Mouse (Mus musculus) lung, postnatal 0 days (tissue): ENCODE data around the gene Hoxd4. TPM values are rescaled to one million over a fixed set of nuclear protein-coding genes. Genes with fewer than 3 reads are reported as not detected.
A peak's percentile ranks its signal among the peaks of the same experiment; 100 is the strongest.

ENCODE experiments used
- ATAC-seq: fragments of 200-750 bp; cut with Nextera tagmentation; 2 replicates; pipeline ENCODE4 v1.8.0; 2017; ENCODE audit warnings: moderate library complexity
- DNase-seq: peaks from one replicate; pipeline ENCODE4 v3.0.0-alpha.2; 2016; ENCODE audit warnings: low spot score
- H3K27ac ChIP-seq: fragments of 300-500 bp; sonication (generic); 2 replicates; pipeline ENCODE4 v1.5.1; 2014; ENCODE audit warnings: antibody characterized with exemption, mild to moderate bottlenecking, low read length, mixed read lengths
- H3K27me3 ChIP-seq: fragments of 300-500 bp; sonication (generic); replicated peaks from 2 replicates; pipeline ENCODE4 v1.6.1; 2014; ENCODE audit warnings: low read length, mixed read lengths; ENCODE audit not compliant: insufficient read depth
- H3K36me3 ChIP-seq: fragments of 300-500 bp; sonication (generic); 2 replicates; pipeline ENCODE4 v1.6.1; 2014; ENCODE audit warnings: low read length, mixed read lengths; ENCODE audit not compliant: insufficient read depth
- H3K4me1 ChIP-seq: fragments of 300-500 bp; sonication (generic); 2 replicates; pipeline ENCODE4 v1.6.1; 2014; ENCODE audit warnings: antibody characterized with exemption, low read depth, low read length, mixed read lengths; ENCODE audit not compliant: insufficient read depth
- H3K4me2 ChIP-seq: fragments of 300-500 bp; sonication (generic); replicated peaks from 2 replicates; pipeline ENCODE4 v1.6.1; 2014; ENCODE audit warnings: low read depth, mild to moderate bottlenecking, low read length, moderate library complexity, mixed read lengths
- H3K4me3 ChIP-seq: fragments of 300-500 bp; sonication (generic); 2 replicates; pipeline ENCODE4 v1.5.1; 2014; ENCODE audit warnings: low read depth, low read length
- H3K9ac ChIP-seq: fragments of 300-500 bp; sonication (generic); replicated peaks from 2 replicates; pipeline ENCODE4 v1.6.1; 2014; ENCODE audit warnings: low read depth, mild to moderate bottlenecking
- H3K9me3 ChIP-seq: fragments of 300-500 bp; sonication (generic); 2 replicates; pipeline ENCODE4 v1.6.1; 2016; ENCODE audit warnings: low read length, mixed read lengths
- CTCF ChIP-seq: IDR thresholded peaks from 2 replicates; pipeline ENCODE4 v1.5.1; 2016; ENCODE audit warnings: antibody characterized with exemption, mild to moderate bottlenecking
- EP300 ChIP-seq: IDR thresholded peaks from 2 replicates; pipeline ENCODE4 v1.6.1; 2016; ENCODE audit warnings: antibody characterized with exemption, mild to moderate bottlenecking, control low read depth
- WGBS: fragments of 180-500 bp; shearing (Covaris S2); extraction: QIAGEN DNeasy Blood & Tissue Kit; methylation state at CpG from one replicate; pipeline ENCODE4 v1.1.7; 2014; 5-methylcytosine and 5-hydroxymethylcytosine counted together
- polyA plus RNA-seq: library from polyadenylated mRNA; unstranded; fragments of >200 nt; fragmentation: Nextera tagmentation; extraction: Ambion mirVana; gene quantifications from 2 replicates; pipeline ENCODE4 v1.2.1, GENCODE M21; 2015

The Hoxd4 gene
- polyA plus RNA-seq, 1 experiment from 2014 or later, result not detected

DNA sequence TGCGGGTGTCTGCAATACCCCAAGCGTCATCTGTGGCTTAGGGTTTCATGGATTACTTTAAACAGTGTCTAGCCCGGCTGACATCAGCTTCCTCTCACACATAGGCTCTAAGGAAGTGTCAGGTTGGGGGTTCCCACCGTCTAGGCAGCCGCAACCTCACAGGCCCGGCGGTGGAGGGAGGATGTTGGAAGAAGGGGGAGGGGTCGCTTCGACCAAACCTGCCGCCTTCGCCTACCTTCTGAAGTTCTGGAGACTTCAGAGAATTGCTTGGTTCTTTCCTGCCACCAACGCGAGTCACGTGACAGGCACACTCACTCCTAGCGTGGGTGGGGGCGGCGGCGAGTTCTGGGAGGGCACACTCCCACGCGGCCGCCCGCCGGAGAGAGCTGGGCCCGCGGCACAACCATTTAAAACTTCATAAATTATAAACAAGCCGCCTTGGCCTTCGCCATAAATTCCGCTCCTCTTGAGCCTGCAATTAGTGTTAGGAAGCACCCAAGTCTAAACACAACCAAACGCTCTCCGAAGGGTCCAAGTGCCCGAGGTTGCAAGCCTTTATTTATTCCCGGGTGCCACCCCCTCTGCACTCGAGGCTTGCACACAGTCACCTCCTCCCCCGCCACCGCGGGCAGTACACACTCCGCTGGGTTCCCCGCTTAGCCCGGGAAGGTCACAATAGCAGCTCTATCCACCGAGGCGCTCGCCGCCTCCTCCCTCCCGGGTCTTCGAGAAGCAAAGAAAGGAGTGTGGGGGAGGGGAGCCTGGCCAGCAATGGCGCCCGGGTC, 37.8 kb downstream of the Hoxd4 start:
- Histone ChIP-seq H3K9ac (no peak overlapping the region), H3K27me3 (peaks cover 94% of the 10 kb centered on the region), H3K4me2 (peak overlapping the region; percentile 28), H3K27ac (no peak overlapping the region), H3K9me3 (no peaks in the 10 kb centered on the region), H3K4me3 (peak overlapping the region; percentile 14; the same call in 1 of the 2 replicates), H3K36me3 (no peaks in the 10 kb centered on the region), H3K4me1 (peaks cover 11% of the 10 kb centered on the region; the same call in 1 of the 2 replicates)
- no peak for DNase-seq
- no peak for ATAC-seq
- TF ChIP-seq CTCF (no peak), EP300 (no peak)
- under 1% methylated on average over 47 of the region's 47 CpGs for WGBS

DNA sequence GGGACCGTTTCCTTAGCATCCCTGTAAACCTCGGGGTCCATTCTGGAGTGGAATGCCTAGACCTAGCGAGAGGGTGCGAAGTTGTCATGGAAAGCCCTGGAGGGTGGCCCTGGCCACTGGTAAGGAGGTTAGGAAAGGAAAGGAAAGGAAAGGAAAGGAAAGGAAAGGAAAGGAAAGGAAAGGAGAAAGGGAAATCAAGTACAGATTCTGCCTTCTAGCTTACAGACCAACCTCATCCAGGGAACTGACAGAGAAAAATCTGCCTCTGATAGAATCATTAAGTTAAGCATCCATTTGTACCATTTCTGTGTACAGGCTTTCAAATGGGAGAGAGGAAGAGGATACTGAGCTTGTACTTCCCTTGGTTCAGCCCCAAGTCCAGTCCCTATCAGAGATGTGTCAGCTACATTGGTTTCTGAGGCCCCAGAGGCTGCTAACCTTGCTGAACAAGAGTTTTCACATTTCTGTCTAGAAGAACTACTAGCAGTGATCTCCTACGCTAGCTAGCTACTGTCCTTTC, 39.1 kb downstream of the Hoxd4 start:
- Histone ChIP-seq H3K4me1 (peaks cover 11% of the 10 kb centered on the region; the same call in 1 of the 2 replicates), H3K36me3 (no peaks in the 10 kb centered on the region), H3K9ac (no peak overlapping the region), H3K27ac (no peak overlapping the region), H3K9me3 (no peaks in the 10 kb centered on the region), H3K4me3 (no peak overlapping the region), H3K4me2 (no peak overlapping the region), H3K27me3 (peaks cover 94% of the 10 kb centered on the region)
- WGBS, result 38% methylated on average over 5 of the region's 5 CpGs
- TF ChIP-seq EP300, result no peak
- no peak for TF ChIP-seq CTCF
- ATAC-seq, result no peak
- DNase-seq, result no peak

DNA sequence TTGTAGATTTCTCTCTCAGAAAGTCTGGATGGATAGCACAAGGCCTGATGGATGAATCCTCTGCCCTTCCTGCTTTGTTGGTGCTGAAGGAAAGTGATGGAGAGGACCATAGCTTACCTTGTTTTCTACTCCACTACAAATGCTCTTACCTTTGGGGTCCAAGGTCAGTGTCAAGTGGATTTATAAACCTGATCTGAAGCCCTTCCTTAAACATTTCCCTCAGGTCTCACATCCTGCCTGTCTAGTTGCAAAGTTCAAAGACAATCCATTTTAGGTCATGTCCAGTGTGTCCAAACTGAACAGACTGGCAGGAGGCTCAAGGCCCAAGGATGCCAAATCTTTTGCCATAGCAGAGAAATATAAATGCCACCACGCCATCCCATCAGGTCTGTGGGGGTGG, 40.1 kb downstream of the Hoxd4 start:
- no peak for ATAC-seq
- Histone ChIP-seq H3K27ac (no peak overlapping the region), H3K36me3 (no peaks in the 10 kb centered on the region), H3K27me3 (peaks cover 89% of the 10 kb centered on the region), H3K9me3 (no peaks in the 10 kb centered on the region), H3K4me2 (no peak overlapping the region), H3K9ac (no peak overlapping the region), H3K4me1 (peaks cover 11% of the 10 kb centered on the region; the same call in 1 of the 2 replicates), H3K4me3 (no peak overlapping the region)
- no peak for TF ChIP-seq CTCF
- no peak for TF ChIP-seq EP300
- no peak for DNase-seq
- 81% methylated on average over 1 of the region's 1 CpGs for WGBS

DNA sequence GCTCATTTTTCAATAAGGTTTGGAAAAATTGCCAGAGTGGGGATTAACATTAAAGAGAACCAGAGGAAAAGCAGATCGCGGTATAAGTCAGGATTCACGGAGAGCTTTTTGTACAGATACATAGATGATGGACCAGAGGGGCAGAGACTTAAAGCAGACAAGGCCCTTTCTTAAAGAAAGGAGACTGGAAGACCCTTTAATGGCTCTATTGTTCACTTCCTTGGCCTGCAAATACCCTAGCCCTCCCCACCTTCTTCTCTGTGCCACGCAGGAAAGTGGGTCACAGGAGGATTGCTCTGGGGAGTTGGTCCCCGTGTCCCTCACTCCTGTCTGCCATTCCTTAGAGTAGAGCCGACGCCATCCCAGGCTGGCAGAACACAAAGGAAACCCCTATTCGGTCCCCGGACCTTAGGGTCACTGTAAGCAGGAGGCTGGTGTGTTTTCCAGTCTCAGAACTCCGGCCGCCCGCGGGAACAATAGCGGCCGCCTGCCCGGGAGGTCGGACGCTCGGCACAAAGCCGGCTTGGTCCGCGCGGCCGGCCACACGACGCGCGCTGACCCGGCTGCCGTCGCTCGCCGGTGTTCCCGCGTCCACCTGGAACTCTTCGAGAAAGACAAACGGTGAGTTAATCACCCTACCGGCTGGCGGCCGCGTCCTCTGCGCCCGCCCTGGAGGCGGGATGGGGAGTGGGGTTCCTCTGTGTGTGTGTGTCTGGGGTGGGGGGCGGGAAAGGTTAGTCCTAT, 40.9 kb downstream of the Hoxd4 start:
- DNase-seq, result no peak
- H3K4me3 ChIP-seq, result peak overlapping the region; percentile 24; the same call in 1 of the 2 replicates
- H3K36me3 ChIP-seq, result no peaks in the 10 kb centered on the region
- TF ChIP-seq EP300 (no peak), CTCF (no peak)
- no peak overlapping the region for H3K27ac ChIP-seq
- WGBS, result 5% methylated on average over 43 of the region's 45 CpGs
- no peak overlapping the region for H3K9ac ChIP-seq
- peaks cover 11% of the 10 kb centered on the region; the same call in 1 of the 2 replicates for H3K4me1 ChIP-seq
- H3K27me3 ChIP-seq, result peaks cover 89% of the 10 kb centered on the region
- H3K9me3 ChIP-seq, result no peaks in the 10 kb centered on the region
- peak overlapping the region; percentile 30; the same call in 1 of the 2 replicates for H3K4me2 ChIP-seq
- no peak for ATAC-seq

DNA sequence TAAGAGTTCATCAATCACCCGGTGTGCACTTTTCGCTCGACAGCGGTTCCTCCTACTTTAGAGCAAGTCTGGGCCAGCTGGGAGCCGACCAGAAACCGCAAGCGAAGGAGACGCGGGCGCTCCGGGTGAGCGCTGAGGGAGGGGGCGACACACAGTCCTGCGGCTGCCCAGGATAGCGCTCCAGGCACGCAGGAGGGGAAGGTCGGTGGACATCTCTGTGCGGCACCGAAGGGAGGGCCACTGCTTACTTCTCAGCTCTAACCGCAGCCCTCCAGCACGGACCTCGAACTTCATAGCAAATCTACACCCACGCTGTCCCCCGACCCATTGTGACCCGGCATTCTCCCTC, 41.4 kb downstream of the Hoxd4 start:
- ATAC-seq, result no peak
- peak overlapping the region; percentile 24; the same call in 1 of the 2 replicates for H3K4me3 ChIP-seq

GRCm38 (mm10) chr2:74753711-74754110, 42.0 kb downstream of the Hoxd4 start:
- no peak for ATAC-seq

More for the DNA sequence above, 41.4 kb downstream of the Hoxd4 start:
- H3K27me3 ChIP-seq, result peaks cover 89% of the 10 kb centered on the region
- no peak overlapping the region for H3K9ac ChIP-seq
- H3K9me3 ChIP-seq, result no peaks in the 10 kb centered on the region
- TF ChIP-seq CTCF (no peak), EP300 (no peak)
- peak overlapping the region; percentile 30; the same call in 1 of the 2 replicates for H3K4me2 ChIP-seq
- H3K4me1 ChIP-seq, result peaks cover 11% of the 10 kb centered on the region; the same call in 1 of the 2 replicates
- no peaks in the 10 kb centered on the region for H3K36me3 ChIP-seq
- 5% methylated on average over 23 of the region's 25 CpGs for WGBS
- H3K27ac ChIP-seq, result no peak overlapping the region
- no peak for DNase-seq

More at GRCm38 (mm10) chr2:74753711-74754110, 42.0 kb downstream of the Hoxd4 start:
- Histone ChIP-seq H3K9ac (no peak overlapping the region), H3K27ac (no peak overlapping the region), H3K4me3 (no peak overlapping the region), H3K4me1 (peaks cover 11% of the 10 kb centered on the region; the same call in 1 of the 2 replicates), H3K36me3 (no peaks in the 10 kb centered on the region), H3K4me2 (no peak overlapping the region), H3K9me3 (no peaks in the 10 kb centered on the region), H3K27me3 (peaks cover 87% of the 10 kb centered on the region)
- 37% methylated on average over 5 of the region's 5 CpGs for WGBS
- no peak for DNase-seq
- TF ChIP-seq EP300 (no peak), CTCF (no peak)
